Mouse (Mus musculus) granulocyte monocyte progenitor cell, adult 5-6 weeks (primary cell): ENCODE results near the gene 4930519P11Rik. TPM values are rescaled to one million over a fixed set of nuclear protein-coding genes. Genes with fewer than 3 reads are reported as not detected.
A peak's percentile ranks its signal among the peaks of the same experiment; 100 is the strongest.

ENCODE experiments used
- ATAC-seq: replicated peaks from 2 replicates; pipeline ENCODE4 v1.8.0; 2016; ENCODE audit warnings: mild to moderate bottlenecking, moderate TSS enrichment, inconsistent platforms; ENCODE audit not compliant: poor library complexity, severe bottlenecking
- total RNA-seq, 2 experiments: library from RNA; stranded (forward) in 1 of 2; stranded (reverse) in 1 of 2; fragments of 200-712, 200-1000 nt in 1 of 2; fragments of >200 nt in 1 of 2; fragmentation: Nextera tagmentation in 1 of 2; gene quantifications; 2 replicates each; pipeline ENCODE4 v1.2.3; 2014 to 2017

4930519P11Rik gene
- total RNA-seq, 2 experiments from 2014 or later = not detected

DNA sequence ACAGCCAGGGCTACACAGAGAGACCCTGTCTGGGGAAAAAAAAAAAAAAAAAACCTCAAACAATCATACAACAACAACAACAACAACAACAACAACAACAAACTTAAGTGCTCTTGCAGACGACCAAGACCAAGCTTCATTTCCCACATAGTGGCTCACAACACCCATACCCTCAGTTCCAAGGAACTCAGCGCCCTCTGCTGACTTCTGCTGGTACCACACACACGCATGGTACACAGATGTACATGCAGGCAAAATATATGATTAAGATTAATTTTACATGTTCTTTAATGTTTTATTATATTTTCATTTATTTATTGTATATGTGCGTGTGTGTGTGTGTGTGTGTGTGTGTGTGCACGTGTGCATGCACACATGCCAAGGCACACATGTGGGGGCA lies 26.8 kb downstream of the 4930519P11Rik start:
- peak; percentile 84 for ATAC-seq

DNA sequence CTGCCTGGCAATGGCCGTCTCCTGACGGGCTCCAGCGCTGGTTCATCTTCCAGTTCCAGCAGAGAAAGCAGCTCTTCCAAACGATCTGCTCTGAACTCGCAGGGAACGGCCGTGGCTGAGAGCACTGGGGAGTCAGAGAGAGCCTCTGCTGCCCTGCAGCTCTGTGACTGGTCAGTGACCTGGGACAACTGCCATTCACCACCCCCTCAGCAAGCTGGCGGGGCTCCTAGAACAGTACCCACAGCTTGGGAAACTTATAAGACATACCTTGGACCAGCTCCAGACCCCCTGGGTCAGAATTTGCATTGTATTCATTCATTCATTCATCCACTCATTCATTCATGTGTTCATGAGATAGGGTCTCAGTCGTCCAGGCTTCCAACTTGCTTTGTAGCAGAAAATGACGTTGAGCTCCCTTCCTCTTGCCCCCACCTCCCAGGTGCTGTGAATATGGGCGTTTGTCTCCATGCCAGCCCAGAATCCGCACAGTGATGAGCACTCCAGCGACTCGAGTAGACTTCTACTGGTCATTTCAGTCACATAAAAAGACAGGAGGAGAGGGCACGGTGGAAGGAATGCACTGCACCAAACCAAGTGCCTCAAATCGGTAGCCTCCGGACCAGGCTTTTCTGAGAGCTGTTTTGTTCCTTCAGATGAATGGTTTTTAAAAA lies 28.2 kb downstream of the 4930519P11Rik start:
- ATAC-seq = no peak

DNA sequence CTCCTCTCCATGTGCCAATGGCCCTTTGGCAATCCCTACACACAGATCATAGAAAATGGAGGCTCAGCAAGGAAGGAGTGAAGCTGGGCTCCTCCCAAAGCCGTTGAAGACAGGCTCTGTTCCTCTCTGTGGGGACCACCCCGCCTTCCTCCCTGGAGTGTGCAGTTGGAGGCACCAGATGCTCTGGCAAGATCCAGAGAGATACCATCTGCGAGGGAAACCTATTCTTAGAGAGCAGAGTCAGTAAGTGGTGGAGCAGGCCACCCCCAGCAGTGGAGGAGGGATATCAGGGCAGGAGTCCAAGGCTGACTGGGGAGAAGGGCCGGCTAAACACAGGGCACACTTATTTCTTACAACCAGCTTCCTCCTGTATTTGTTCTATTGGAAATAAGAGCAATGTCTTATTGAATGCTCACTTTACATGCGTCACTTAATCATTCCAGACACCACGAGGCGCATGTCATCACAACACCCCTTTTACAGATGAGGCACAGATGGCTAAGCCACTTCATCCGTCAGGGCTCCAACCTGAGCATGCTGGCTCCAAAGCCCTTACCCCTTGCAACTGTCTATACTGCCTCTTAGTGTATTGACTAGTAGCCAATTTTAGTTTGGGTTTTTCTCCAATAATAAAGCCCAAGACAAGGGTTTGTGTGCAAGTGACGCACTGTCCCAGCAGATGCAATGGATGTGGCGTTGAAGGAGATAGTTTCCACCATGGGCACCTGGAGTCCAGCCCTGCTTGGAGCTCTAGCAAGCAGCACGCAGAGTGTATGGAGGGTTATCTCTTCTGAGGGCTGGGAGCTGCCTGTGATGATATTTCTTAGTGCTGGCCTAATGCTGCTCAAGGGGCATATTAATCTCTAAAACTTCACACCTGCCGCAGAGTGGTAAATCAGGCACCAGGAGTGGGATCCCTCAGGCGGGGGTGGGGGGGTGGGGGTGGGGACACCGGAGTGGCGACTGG lies 29.0 kb downstream of the 4930519P11Rik start:
- ATAC-seq = peak; percentile 31; the same call in 1 of the 2 replicates

DNA sequence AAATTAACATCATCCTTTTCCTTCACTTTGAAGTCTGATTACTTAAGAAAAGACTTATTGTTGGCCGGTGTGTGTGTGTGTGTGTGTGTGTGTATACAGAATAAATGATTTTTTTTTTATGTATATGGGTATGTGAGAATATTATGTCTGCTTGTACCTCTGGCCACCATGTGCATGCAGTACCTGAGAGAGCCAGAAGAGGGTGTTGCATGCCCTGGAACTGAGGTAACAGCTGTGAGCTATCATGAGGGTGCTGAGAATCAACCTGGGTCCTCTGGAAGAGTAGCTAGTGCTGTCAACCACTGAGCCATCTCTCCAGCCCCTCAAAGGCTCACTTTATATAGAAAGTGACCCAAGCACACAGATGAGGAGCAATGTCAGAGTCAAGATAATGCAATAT lies 31.8 kb downstream of the 4930519P11Rik start:
- no peak for ATAC-seq

DNA sequence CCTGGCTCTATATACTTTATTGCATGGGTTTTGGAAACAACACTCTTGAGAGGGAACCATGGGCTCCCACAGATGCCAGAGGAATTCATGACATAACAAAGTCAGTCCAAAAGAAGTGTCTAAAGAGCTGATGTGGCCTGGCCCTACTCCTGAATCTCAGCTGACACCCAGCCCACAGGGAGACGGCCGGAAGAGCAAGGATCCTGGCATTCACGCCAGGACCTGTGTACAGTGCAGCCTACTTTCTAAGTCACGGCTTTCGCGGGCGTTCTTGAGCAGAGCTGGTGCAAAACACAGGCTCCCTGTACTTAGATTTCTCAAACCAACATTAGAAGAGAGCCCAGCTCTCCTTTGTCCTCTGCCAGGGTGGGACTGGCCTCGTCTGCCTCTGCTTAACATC lies 32.7 kb downstream of the 4930519P11Rik start:
- no peak for ATAC-seq

DNA sequence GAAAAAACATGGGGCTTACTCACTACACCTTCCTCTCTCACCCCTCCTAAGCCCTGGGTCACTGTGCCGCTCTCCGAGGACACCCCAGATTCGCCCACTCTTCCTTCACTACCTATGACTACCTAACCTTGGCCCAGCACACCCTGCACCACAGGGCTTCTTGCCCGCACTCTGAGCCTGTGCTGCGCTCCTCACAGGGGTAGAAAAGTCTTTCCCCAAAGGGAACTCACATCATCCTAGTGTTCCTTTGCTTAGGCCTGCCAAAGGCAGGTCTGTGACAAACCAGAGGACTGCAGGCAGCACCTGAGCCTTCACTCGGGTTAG lies 35.5 kb downstream of the 4930519P11Rik start:
- ATAC-seq = no peak

DNA sequence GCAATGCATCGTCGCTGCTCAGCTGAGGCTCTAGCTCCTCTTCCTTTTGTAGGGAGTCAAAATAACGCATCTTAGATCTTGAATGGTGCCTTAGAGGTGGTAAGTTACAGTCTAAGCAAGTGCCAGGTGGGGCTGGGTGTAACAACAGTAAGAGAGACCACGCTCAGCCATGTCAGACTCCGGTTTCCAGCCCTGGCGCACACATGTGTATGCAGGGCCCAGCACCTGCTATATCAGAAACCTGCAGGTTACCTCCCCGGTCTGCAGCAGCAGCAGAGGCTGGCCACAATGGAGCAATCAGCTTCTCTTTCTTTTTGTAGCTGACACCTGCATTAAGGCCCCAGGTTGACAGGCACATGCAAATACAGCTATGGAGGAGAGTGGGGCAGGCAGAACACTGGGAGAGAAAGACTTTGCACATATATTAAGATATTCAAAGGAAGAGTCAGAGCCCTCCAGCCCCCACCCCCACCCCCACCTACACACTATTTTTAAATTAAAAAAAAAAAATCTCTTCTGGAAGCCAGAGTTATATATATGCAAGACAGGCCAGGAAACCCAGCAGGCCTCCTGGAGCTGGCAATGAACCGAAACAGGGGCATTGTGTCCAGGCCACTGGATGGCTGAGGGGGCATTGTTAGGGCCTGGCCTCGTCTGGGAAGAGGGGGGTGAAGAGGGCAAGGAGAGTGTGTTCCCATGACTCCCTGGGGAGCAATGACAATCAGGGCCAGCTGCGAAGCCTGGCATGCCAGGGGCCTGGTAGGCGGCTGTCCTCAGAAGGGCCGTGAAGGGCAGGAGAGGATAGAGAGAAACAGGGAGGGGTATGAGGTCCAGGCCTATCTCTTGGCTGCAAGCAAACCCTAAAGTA lies 36.1 kb downstream of the 4930519P11Rik start:
- ATAC-seq = no peak

DNA sequence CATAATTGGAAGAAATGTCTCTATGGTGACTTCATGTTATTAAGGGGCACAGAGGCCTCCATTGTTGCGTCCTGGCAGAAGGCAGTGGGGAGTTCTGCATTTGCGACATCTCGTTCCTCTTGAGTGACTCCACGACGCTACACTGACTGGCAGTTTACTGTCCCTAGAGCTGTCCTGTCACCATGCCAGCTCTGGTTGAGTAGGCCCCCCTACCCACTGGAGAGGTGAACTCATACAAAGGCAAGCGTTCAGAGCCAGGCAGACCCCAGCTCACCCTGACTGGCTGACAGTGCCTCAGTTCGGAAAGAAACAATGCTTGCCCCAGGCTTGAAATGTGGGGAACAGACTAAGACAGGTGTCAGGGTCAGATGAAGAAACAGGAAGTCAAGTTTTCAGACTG lies 39.0 kb downstream of the 4930519P11Rik start:
- peak; percentile 49 for ATAC-seq

DNA sequence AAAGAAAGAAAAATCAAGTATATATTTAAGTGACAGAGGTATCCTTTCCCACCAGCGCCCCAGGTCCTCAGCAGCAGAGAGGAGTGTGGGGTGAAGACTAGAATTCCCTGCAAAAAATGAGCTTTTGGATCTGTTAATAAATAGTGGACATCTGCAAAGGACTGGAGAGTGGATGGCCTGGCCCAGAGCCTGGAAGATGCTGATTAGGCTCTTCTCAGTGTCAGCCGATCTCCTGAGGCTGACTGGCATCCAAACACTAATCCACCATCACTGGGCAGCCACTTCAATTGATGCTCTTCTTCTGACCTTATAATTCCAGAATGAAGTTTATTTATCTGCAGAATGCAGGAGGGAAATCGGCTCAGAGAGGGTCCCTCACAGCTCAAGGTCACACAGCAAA lies 40.2 kb downstream of the 4930519P11Rik start:
- ATAC-seq = no peak

DNA sequence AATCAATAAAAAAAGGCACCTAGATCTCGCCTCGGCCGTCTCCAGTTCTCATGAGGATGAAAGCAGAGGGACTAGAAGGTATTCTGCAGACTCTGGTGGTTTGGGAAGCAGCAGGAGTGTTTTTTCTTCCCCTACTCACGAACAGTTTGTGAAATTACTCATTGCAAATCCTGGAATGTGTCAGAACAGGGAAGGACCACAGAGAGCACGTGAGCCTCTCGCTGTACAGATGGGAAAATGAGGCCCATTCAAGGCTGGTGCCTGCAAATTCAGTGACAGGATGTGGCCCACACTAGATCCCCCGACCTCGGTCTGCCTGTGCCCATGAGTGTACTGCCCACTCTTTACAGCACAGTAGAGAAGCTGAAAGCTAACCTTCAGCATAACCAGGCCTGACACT lies 41.3 kb downstream of the 4930519P11Rik start:
- ATAC-seq = no peak

DNA sequence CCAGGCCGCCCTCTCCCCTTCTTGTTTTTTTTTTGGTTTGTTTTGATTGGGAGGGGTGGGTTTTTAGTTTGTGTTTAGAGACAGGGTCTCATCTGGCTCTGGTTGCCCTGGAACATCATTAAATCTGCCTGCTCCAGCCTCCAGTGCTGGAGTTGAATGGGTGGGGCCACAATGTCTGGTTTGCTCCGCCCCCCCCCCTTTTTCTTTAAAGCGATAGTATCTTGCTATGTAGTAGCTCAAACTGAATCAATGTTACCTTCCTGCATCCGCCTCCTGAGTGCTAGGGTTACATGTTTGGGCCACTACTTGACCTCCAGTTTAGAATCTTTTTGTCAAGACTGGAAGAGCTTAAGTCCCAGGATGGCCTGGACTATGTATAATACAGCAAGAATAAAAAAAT lies 42.0 kb downstream of the 4930519P11Rik start:
- ATAC-seq = no peak

DNA sequence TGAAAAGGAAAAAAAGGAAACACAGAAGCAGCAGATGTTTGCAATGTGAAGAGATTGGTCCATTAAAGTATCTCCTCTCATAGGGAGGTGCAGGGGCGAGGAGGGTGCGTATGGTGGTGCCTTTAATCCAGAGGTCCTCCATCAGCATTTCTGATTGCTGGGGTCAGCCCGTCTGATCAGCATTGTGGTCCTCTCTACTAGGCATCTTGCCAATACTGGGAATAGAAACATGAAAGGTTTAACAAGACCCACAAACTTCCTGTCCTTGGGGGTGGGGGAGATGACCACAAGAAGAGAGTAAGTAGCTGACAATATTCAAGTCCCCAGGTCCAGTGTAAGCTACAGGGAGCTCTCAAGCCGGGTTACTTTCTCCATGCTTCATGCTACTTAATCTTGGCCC lies 42.6 kb downstream of the 4930519P11Rik start:
- 0 out of 2 replicates have a peak, but pooled peaks have one; percentile 3 for ATAC-seq

DNA sequence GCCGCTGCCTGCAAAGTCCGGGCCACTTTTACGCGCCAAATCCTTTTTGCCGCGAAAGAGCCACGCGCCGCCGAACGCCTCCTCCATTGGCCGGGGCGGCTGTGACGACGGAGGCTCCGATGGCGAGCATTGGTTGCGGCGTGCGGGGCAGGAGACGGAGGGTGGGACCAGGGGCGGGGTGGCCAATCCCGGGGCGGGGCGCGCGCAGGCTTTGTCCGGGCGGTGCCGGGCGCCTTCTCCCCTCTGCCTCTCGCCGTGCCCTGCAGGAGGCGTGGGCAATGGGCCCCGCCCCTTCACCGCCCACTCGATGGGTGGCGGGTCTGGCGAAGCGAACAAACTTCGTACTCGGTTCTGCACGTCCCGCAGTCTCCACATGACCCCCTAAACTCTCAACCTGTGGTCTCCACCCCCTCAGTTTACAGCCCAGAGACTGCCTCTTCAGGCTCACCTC lies 43.4 kb downstream of the 4930519P11Rik start, which contains the start of gene E2f1:
Gene E2f1 (minus strand): TSS at position 57 of the 451 bp plus-strand sequence.
- ATAC-seq = peak; percentile 73

DNA sequence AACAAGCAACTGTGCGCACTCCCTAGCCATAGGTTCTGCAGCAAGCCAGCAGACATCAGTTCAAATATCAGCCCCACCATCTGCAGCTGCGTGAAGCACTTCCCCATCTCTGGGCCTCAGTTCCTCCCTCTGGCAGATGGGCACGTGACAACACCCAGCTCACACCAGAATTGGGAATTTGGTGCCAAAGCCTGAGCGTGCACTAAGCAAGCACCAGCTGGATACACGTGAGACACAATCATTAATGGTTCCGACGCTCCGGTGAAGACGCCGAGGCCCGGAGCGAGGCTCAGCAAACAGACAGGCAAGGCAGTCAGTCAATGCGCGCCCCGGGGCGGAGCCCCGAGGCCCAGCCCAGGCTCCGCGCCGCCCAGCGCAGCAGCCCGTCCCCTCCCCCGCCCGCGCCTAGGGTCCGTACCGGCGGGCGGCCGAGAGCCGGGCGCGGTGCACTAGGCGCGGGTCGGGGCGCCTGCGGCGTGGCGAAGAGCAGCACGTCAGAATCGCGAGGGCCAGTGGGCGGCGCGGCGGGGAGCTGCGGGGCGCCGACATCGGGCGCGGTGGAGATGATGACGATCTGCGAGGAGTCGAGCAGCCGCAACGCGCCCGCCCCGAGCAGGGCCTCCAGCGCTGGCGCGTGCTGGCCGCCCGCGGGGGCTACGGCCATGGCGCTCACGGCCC lies 44.0 kb downstream of the 4930519P11Rik start:
- peak; percentile 42 for ATAC-seq

DNA sequence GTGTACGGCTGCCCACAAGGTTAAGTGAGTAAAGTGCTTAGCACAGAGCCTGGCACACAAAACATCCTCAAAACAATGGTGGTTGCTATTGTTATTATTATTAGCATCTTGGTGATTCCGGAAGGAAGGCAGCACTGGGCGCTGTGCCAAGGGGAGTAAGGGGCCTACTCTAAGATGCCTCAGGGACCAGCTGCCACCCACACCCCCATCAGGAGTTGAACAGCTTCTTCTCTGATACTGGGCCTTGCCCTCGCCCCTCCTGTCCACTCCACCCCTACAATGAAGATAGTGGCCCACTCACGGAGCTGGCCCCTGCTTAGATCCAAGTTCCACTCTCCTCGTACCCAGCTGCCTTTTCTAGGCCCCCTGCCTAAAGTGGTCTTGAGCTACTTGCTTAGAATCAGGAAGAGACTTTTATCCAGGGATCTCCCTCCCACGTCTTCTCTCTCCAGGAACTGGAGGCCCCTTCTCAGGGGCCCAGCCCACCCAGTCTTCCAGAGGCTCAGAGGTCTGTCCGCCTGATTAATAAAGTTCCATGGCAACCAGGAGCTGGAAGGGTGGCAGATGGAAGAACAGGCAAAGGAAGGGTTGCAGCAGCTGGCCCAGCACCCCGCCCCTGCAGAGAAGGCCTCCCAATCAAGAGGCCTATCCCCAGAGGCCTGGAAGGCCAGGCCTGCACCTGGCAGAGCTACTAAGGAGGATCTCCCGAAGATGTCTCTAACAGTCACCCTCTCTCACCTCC lies 44.7 kb downstream of the 4930519P11Rik start:
- ATAC-seq = no peak

DNA sequence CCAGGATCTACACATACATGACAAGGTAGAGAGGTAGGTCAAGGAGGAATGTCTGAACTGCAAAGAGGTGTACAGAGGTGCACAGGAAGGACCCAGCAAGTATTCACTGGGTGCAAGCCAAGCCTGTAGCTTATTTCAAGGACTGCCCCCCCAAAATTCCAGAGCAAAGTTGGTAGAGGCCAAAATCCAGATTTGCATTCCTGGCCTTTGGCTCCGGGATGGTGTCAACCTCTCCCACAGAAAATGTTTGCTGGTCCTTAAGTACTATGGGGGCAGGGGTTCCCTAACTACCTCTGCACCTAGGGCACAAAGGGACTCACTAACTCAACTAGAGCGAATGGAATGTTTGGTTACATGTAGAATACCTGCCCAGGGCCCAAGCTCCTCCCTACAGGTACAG lies 45.5 kb downstream of the 4930519P11Rik start:
- no peak for ATAC-seq

DNA sequence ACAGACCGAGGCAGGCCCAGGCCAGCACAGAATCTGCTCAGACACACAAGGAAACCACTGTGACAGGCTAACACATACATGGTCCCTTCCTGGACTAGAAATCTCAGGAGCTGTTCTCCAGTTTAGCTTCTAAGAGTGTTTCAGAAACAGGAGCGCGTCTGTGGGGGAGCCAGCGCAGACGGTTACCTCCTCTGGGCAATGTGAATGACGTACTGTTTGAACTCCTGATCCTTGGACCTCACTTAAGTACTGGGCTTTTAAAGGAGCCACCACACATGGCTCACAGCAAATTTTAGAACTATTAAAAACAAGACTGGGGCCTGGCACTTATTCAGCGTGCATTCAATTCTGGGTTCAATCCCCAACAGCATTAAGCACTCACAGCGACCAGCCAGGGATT lies 46.6 kb downstream of the 4930519P11Rik start:
- no peak for ATAC-seq

DNA sequence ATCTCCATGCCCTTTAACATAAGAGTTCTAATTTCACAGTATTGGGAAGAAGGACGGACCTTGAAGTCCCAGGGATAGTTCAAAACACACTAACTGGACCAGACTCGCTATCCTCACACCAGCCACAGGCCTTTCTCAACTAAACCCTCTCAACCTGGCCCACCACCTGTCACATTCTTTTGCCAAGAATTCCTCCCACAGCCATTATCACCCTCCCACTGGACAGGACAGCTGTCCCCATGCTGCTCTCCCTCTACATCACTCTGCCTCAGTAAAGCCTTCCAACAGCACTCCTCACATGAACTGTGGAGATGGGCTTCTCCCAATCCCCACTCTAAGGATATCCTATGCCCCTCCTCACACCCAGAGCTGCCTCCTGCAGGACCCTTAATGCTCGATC lies 47.7 kb downstream of the 4930519P11Rik start:
- ATAC-seq = no peak

DNA sequence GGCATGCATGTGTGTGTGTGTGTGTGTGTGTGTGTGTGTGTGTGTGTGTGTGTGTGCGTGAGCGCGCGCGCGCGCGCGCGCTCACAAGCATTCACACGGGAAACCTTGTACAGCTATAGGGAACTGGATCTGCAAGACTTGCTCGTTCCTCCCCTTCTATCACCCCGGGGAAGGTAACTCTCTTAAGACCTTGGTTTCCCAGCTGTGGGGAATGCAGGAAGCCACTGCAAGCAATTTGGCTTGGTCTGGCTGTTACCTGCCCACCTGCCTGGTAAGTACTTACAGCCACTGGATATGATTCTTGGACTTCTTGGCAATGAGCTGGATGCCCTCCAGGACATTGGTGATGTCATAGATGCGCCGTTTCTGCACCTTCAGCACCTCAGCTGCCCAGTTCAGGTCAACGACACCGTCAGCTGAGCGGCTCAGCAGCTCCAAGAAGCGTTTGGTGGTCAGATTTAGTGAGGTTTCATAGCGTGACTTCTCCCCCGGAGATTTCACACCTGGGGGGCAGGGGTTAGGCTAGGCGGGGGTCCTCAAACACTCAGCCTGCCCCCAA lies 49.5 kb downstream of the 4930519P11Rik start:
- no peak for ATAC-seq
